Mouse (Mus musculus) T-helper 2 cell (primary cell): ENCODE data around the gene Med28.

ENCODE experiments used
- in situ Hi-C: fragments of 300-600 bp; cut with MboI, MseI; formaldehyde crosslinking; loops from one replicate; pipeline ENCODE4 v1.15.1; 2025; ENCODE audit warnings: high pct_unique_total_duplicates

The Med28 gene

DNA sequence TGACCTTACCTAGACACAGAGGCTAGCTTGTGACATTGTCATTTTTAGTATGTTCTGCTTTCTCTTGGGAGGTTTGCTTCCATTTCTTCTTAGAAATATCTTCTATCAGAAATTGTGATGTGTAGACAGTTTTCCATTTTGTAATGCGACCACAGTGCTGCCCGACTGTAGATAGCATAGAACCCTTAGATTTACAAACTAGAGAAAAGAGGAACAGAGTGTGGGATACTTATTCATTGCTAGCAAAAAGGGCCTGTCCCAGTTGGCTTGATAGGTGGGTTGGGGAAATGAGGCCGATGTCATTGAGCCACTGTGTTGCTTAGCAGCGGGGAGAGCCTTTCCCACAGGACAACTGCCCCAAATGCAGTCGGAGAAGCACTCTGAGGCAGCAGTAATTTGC lies 22.5 kb upstream of the Med28 start:
- in situ Hi-C loops: loop anchor here (25.0 kb wide), 1 partner anchor 365 kb away; the partner anchor contains the start of gene Lcorl

DNA sequence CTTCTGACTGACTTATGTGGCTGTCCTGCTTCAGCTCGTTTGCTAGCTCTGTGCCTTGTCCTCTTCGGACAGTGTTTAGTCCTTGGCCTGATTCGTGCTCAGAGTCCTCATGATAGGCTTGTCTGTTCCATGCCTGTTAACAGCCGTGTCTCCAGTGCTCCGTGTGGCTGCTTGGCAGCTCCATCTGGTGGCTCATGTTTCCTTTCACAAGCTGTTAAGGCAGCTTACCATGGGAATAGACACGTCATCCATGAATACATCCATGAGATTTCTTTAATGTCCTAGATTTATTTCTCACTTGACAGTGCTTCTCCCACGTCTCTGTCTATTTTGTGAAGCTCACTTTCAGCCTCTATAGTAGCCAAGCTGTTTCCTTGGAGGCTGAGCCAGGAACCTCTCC lies 10.0 kb upstream of the Med28 start:
- in situ Hi-C loops: no loop called here

DNA sequence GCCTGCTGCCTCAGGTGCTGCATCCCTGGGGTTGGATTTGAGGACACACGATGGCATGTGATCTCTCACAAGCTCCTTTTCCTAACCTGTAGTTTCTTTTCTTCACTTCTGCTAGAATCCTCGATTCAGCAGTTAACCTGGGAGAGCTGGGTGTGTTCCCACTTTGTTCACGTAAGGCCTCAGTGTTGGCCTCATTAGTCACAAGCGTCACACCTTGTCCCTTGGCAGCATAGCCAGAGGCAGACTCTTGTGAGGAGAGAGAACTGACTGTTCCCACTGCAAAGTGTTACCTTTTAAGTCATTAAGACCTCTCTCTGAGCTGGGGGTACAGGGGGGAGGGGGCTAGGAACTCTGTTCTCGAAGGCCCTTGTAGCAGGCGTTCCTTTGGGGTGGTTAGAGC lies 7.1 kb upstream of the Med28 start:
- in situ Hi-C loops: no loop called here

- in situ Hi-C loops: no loop called here
Measured at GRCm38 (mm10) chr5:45513511-45513910, 6.5 kb upstream of the Med28 start.

GRCm38 (mm10) chr5:45514599-45514998 lies 5.4 kb upstream of the Med28 start:
- in situ Hi-C loops: no loop called here

- in situ Hi-C loops: no loop called here
Measured at GRCm38 (mm10) chr5:45515151-45515743, 4.8 kb upstream of the Med28 start.

- in situ Hi-C loops: no loop called here
Measured at GRCm38 (mm10) chr5:45520809-45521110, 731 bp downstream of the Med28 start.

DNA sequence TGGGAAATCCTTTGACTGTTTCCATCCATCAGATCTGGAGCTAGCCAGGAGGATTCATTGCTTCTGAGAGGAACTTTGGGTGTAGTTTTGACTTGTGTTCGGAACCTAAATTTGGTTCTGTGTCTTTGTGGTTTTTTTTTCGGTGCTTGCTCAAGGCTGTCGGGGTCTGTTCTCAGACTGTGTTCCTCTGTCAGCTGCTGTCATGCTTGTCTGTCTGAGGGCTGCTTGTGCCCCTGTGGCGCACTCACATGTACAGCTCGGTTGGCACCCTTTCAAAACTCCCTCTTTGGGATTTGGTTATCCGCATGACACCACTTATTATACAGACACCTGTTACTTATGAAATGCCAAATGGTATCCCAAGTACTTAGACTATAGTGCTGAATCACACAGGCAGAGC lies 1.6 kb downstream of the Med28 start:
- in situ Hi-C loops: no loop called here

DNA sequence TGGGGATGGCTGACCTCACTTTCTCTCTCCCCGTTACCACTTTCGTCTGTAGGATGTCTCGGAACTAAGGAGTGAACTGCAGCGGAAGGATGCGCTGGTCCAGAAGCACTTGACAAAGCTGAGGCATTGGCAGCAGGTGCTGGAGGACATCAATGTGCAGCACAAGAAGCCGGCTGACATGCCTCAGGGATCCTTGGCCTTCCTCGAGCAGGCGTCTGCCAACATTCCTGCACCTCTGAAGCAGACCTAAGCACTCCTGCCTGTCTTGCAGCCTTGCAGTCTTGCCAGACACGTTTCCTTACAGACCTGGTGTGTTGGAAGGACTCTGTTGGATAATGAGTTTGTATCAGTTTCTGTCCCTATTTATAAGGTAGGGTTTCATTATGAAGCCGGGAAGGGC lies 5.1 kb downstream of the Med28 start:
- in situ Hi-C loops: no loop called here

- in situ Hi-C loops: no loop called here
Measured at GRCm38 (mm10) chr5:45526338-45526737, 6.3 kb downstream of the Med28 start.

DNA sequence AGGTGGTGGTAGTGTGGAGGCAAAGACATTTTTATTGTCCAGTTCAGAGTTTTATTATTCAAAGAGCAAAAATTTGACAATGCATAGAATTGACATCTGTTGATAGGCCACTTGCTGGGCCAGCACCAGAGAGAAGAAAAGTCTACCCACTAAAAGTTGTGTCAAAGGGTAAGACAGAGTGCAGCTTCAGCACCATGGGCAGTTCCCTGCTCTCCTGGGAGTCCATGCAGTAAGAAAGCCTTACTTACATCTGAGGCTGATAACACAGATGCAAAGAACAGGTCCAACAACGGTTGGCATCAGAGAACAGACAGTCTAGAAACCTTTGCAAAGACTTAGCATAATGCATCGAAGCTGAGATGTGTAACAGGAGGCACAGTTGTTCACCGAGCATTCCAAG lies 9.7 kb downstream of the Med28 start:
- in situ Hi-C loops: no loop called here

- in situ Hi-C loops: loop anchor here (5.0 kb wide), 1 partner anchor 133 kb away; the partner anchor contains the start of gene Ncapg
Measured at GRCm38 (mm10) chr5:45534319-45535098, 14.5 kb downstream of the Med28 start.

- in situ Hi-C loops: loop anchor here (5.0 kb wide), 1 partner anchor 132 kb away; the partner anchor contains the start of gene Ncapg
Measured at GRCm38 (mm10) chr5:45535177-45535576, 15.1 kb downstream of the Med28 start.

DNA sequence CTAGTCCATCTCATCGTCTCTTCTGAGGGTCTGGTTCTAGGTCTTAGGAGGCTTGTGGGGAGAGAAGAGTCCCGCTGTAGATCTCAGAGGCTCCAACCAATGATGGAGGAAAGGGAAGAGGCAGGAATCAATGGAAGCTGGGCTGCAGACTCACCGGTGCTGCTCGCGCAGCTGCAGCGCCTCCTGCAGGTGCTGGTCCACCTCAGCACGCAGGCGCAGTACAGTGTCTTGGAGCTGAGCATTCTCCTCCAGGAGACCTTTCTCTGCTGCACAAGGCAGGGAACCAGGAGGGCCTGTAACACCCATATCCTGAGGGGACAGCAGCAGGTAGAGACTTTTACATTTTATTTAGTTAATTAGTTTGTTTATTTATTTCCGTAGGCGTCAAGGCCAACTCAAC lies 19.5 kb downstream of the Med28 start:
- in situ Hi-C loops: loop anchor here (5.0 kb wide), 1 partner anchor 128 kb away; the partner anchor contains the start of gene Ncapg

DNA sequence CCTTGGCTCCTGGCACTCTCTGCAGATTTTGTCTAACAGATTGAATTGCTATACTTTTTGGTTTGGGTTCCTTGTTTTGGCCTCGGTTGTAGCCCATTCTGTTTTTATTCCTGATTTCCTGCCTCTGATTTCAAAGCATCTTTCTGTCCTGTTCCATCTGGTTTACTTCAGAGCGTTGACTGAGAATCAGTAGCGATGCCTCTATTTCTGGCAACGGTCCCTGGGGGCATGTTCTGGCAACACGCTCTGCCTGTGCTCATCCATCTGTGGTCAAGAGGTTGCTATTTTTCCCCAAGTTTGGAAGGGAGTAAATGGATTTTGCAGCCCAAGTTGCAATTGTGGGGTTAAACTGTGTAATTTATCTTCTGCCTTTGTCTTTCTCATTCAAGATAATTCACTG lies 23.3 kb downstream of the Med28 start:
- in situ Hi-C loops: no loop called here

DNA sequence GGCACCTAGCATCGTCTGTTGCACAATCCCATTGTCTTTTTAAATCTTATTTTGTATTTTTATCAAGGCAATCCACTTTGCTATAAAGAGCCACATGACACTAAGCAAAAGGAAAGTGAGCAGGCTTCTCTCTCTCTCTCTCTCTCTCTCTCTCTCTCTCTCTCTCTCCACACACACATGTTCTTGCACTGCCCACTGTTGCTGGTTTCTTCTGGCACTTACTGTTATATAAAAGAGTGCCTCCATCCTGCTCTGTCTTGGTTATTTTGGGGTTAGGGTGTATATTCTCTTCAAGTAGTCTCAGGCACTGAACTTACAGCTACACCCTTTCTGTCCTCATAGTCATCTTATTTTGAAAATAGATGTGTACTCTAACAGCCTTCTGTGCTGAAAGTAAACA lies 29.6 kb downstream of the Med28 start:
- in situ Hi-C loops: no loop called here

DNA sequence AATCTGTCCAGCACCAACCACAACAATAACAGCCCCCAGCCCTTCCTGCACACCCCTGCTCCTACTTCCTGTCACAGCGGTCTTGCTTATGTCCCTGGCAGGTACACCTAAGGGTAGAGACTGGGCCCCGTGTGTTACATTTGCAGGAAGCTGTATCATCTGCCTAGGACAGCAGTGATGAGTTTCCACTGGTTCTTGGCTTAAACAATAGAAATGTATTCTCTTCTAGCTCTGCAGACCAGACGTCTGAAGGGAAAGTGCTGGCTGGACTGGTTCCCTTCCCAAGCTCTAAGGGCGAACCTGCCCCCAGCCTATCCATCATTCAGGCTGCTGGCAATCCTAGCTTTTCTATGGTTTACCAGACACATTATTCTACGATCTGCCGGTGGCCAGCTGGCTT lies 44.0 kb downstream of the Med28 start:
- in situ Hi-C loops: no loop called here

DNA sequence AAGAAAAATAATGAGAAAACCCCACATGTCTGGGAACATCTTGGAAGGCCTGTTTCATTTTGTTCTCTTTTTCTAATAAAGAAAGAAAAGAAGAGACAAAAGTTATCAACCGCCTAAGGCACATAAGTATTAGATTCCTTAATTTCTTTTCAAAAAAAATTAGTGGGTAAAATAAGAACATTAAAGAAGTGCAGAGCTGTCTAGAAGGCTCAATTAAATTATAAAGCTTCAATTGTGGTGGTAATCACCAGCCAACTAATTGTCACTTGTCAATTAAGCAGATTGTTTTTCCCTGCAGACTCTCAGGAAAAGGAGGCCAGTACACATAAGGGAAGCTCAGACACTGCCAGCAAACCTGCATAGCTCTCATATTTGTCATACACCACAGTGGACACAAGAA lies 45.8 kb downstream of the Med28 start:
- in situ Hi-C loops: no loop called here

- in situ Hi-C loops: no loop called here
Measured at GRCm38 (mm10) chr5:45572816-45573215, 52.8 kb downstream of the Med28 start.

DNA sequence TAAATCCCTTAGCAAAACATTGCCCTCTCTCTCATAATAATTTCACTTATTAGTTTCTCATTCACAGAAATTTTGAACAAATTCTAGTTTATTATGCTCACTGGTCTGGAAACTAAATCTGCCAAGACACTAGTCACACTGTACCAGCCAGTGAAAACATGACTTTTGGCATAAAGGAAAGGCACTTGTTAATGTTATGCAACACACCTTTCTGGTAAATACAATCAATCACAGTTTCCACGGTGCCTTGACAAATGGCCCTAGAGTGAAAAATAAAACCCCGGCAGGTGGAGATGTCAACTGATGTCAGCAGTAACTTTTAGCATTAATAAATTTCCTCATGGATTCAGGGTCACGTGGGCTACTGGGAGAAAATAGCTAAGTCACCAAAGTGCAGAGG lies 56.7 kb downstream of the Med28 start:
- in situ Hi-C loops: no loop called here

GRCm38 (mm10) chr5:45577376-45577775 lies 57.3 kb downstream of the Med28 start:
- in situ Hi-C loops: no loop called here
